Mouse (Mus musculus) brown adipose tissue, adult 24 weeks (tissue): ENCODE data around the gene Olfr307. TPM values are rescaled to one million over a fixed set of nuclear protein-coding genes. Genes with fewer than 3 reads are reported as not detected.
"Not testable (repeated sequence)": the region's sequence is repeated elsewhere in the genome, so short reads cannot be mapped to it uniquely, and the experiment has no call there.

ENCODE experiments used
- H3K27ac ChIP-seq: fragments of 200-500 bp; replicated peaks from 2 replicates; pipeline ENCODE4 v1.5.1; 2012; ENCODE audit warnings: low read depth, mild to moderate bottlenecking, low read length
- H3K4me1 ChIP-seq: fragments of 200-500 bp; 2 replicates; pipeline ENCODE4 v1.6.1; 2012; ENCODE audit warnings: low read length, mixed read lengths; ENCODE audit not compliant: control insufficient read depth, insufficient read depth, insufficient read length
- H3K4me3 ChIP-seq: fragments of 200-500 bp; 2 replicates; pipeline ENCODE4 v1.5.1; 2012; ENCODE audit warnings: low read depth, mild to moderate bottlenecking, low read length, moderate library complexity; ENCODE audit not compliant: insufficient read depth
- polyA plus RNA-seq: library from polyadenylated mRNA; stranded (reverse); fragments of >200 nt; gene quantifications from 2 replicates; pipeline ENCODE4 v1.2.4, GENCODE M21; 2012; ENCODE audit not compliant: missing spikeins, insufficient read depth, insufficient read length

Gene Olfr307
- polyA plus RNA-seq: not detected in 2 replicates

DNA sequence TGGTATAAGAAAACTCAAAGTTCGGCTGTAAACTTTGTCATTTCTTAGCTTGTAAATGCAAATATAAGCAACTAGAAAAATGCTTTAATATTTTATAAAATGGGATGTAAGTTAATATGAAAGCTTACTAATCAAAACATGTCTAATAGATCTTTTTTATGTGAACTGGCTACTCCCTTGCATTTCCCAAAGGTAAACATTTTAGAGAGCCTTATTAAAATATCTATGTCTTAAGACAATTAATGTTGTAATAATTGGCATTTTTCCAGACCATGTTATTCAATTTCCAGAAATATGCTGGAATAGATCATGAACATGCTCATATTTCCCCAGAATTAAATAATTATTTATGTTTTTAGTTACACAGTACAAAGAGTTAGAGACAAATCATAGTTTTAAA is at the start of gene Olfr307:
TSS of gene Olfr307 (minus strand) at position 101 of the 400 bp plus-strand sequence.
- Histone ChIP-seq H3K4me1 (no peaks in the 10 kb centered on the region), H3K27ac (no peak within 1 kb of the TSS), H3K4me3 (no peak within 1 kb of the TSS)

DNA sequence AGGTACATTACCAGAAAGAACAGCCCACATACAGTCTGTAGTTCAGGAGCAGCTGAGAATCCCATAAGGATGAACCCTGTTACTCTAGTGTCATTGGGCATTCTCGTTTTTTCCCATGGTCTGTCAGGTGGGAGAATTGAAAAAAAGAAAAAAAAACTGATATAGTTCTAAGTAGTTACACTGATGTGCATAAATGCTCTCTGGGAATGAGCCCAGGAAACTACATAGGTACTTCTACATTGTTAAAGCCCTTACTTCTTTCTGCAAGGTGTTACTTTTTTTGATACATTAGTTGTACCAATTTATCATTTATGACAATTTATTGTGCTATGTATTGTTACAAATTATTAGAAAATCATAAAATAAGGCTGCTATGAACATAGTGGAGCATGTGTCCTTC is 49.2 kb upstream of the Olfr307 start, which contains the start of gene Olfr304:
TSS of gene Olfr304 (minus strand) at position 101 of the 400 bp plus-strand sequence.
- H3K27ac ChIP-seq: no peak within 1 kb of the TSS
- H3K4me3 ChIP-seq: no peak within 1 kb of the TSS
- no peaks in the 10 kb centered on the region for H3K4me1 ChIP-seq

- Histone ChIP-seq H3K27ac (no peak overlapping the region), H3K4me1 (no peaks in the 10 kb centered on the region), H3K4me3 (no peak overlapping the region)
Measured at GRCm38 (mm10) chr7:86385769-86386168, 48.4 kb upstream of the Olfr307 start.

- Histone ChIP-seq H3K27ac (no peak within 1 kb of the TSS), H3K4me3 (no peak within 1 kb of the TSS), H3K4me1 (no peaks in the 10 kb centered on the region)
Measured at GRCm38 (mm10) chr7:86366828-86367227, 29.4 kb upstream of the Olfr307 start, which contains the start of gene Olfr305. Gene Olfr305, minus strand, starts transcription at chr7:86366928.

DNA sequence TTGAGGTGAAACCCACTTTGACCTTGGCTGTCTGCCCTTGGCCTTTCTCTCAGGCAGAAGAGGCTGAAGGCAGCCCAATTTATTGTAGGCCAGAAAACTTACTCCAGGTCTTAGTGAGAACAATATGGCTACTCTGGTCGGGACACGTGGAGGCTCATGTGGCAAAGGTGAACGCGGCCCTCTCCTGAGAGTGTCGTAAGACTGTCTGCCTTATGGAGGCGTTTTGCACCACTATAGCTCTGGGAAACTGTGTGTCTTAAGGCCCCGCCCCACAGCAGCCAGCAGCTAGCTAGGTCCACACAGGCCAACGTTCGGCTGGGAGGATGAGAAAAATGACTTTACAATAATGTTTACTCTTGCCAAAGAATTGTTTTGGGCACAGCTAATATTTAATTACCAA is 8.9 kb upstream of the Olfr307 start:
- H3K4me3 ChIP-seq, H3K4me1 ChIP-seq, H3K27ac ChIP-seq: not testable (repeated sequence)

- no peaks in the 10 kb centered on the region for H3K4me1 ChIP-seq
- no peak overlapping the region for H3K4me3 ChIP-seq
- H3K27ac ChIP-seq: no peak overlapping the region
Measured at GRCm38 (mm10) chr7:86344253-86344652, 6.9 kb upstream of the Olfr307 start.

GRCm38 (mm10) chr7:86342881-86343565 is 5.6 kb upstream of the Olfr307 start:
- Histone ChIP-seq H3K4me3 (no peak overlapping the region), H3K4me1 (no peaks in the 10 kb centered on the region), H3K27ac (no peak overlapping the region)

GRCm38 (mm10) chr7:86325530-86325929 is 11.9 kb downstream of the Olfr307 start, which contains the start of gene Olfr308:
Gene Olfr308, minus strand, starts transcription at chr7:86325630.
- Histone ChIP-seq H3K4me1 (no peaks in the 10 kb centered on the region), H3K27ac (no peak within 1 kb of the TSS), H3K4me3 (no peak within 1 kb of the TSS)

DNA sequence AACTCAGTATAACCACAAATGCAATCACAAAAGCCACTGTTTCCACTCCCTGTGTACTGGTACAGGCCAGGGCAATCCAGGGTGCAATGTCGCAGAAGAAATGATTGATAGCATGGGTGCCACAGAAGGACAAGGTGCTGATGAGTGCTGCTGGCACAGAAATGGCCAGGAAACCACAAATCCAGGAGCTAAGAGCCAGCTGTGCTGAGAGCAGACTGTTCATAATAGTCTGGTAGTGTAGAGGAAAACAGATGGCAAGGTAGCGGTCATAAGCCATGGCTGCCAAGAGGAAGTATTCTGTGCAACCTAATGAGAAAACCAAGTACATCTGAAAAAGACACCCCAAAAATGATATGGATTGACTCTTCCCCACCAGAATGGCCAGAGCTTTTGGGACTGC is 16.1 kb downstream of the Olfr307 start:
- Histone ChIP-seq H3K4me3 (no peak overlapping the region), H3K4me1 (no peaks in the 10 kb centered on the region)

GRCm38 (mm10) chr7:86313608-86314007 is 23.8 kb downstream of the Olfr307 start, which contains the start of gene Olfr309:
Gene Olfr309, minus strand, starts transcription at chr7:86313708.
- no peak within 1 kb of the TSS for H3K27ac ChIP-seq
- no peaks in the 10 kb centered on the region for H3K4me1 ChIP-seq
- H3K4me3 ChIP-seq: no peak within 1 kb of the TSS

More for the DNA sequence above, 16.1 kb downstream of the Olfr307 start:
- H3K27ac ChIP-seq: no peak overlapping the region

Other genes with a start within 250 kb of the Olfr307 start
- gene Vmn2r75, start 165.8 kb downstream of the Olfr307 start, polyA plus RNA-seq: not detected in 2 replicates
- gene Vmn2r76, start 91.3 kb downstream of the Olfr307 start, polyA plus RNA-seq: 0.08 TPM in 2 replicates
- gene Olfr310, start 60.4 kb downstream of the Olfr307 start, polyA plus RNA-seq: not detected in 2 replicates
- gene Olfr309, start 23.9 kb downstream of the Olfr307 start, polyA plus RNA-seq: not detected in 2 replicates
- gene Olfr308, start 12.0 kb downstream of the Olfr307 start, polyA plus RNA-seq: not detected in 2 replicates
- not detected in 2 replicates for gene Olfr305, start 29.3 kb upstream of the Olfr307 start, polyA plus RNA-seq
- gene Olfr304, start 49.1 kb upstream of the Olfr307 start, polyA plus RNA-seq: not detected in 2 replicates
- not detected in 2 replicates for gene Olfr303, start 60.2 kb upstream of the Olfr307 start, polyA plus RNA-seq
- gene Olfr301, start 66.3 kb upstream of the Olfr307 start, polyA plus RNA-seq: not detected in 2 replicates
- not detected in 2 replicates for gene Olfr299, start 122.3 kb upstream of the Olfr307 start, polyA plus RNA-seq
- gene Olfr298, start 154.9 kb upstream of the Olfr307 start, polyA plus RNA-seq: not detected in 2 replicates
- not detected in 2 replicates for gene Olfr297, start 182.4 kb upstream of the Olfr307 start, polyA plus RNA-seq
- gene Olfr295, start 246.3 kb upstream of the Olfr307 start, polyA plus RNA-seq: not detected in 2 replicates